Mouse (Mus musculus) telencephalon, adult 2 months (tissue): ENCODE data around the gene Kctd13.
"Not testable (repeated sequence)": the region's sequence is repeated elsewhere in the genome, so short reads cannot be mapped to it uniquely, and the experiment has no call there.

Experiments
- DNase-seq: peaks from one replicate; pipeline ENCODE4 v3.0.0-alpha.2; 2011; ENCODE audit warnings: low read depth, low spot score

The Kctd13 gene

GRCm38 (mm10) chr7:126928384-126929037 is at the start of gene Kctd13:
Kctd13 (plus strand) TSS chr7:126928879.
- DNase-seq: peak; percentile 70

GRCm38 (mm10) chr7:126881040-126881439 is 47.6 kb upstream of the Kctd13 start:
- no peak for DNase-seq

- DNase-seq: no peak
Measured at GRCm38 (mm10) chr7:126883731-126884181, 44.9 kb upstream of the Kctd13 start.

GRCm38 (mm10) chr7:126884286-126885164 is 44.2 kb upstream of the Kctd13 start, which contains the start of gene Taok2:
Taok2 (minus strand) TSS chr7:126884703.
- peak; percentile 98 for DNase-seq

- no peak for DNase-seq
Measured at GRCm38 (mm10) chr7:126887281-126887680, 41.4 kb upstream of the Kctd13 start.

- no peak for DNase-seq
Measured at GRCm38 (mm10) chr7:126888852-126889251, 39.8 kb upstream of the Kctd13 start.

- no peak for DNase-seq
Measured at GRCm38 (mm10) chr7:126896912-126897311, 31.8 kb upstream of the Kctd13 start.

GRCm38 (mm10) chr7:126897390-126898101 is 31.1 kb upstream of the Kctd13 start:
- DNase-seq: peak; percentile 38

GRCm38 (mm10) chr7:126898102-126898990 is 30.3 kb upstream of the Kctd13 start:
- DNase-seq: peak; percentile 79

- not testable (repeated sequence) for DNase-seq
Measured at GRCm38 (mm10) chr7:126899781-126900180, 28.9 kb upstream of the Kctd13 start.

GRCm38 (mm10) chr7:126905590-126905989 is 23.1 kb upstream of the Kctd13 start:
- DNase-seq: no peak

- DNase-seq: no peak
Measured at GRCm38 (mm10) chr7:126914844-126915243, 13.8 kb upstream of the Kctd13 start.

- not testable (repeated sequence) for DNase-seq
Measured at GRCm38 (mm10) chr7:126918356-126918755, 10.3 kb upstream of the Kctd13 start.

GRCm38 (mm10) chr7:126919973-126920372 is 8.7 kb upstream of the Kctd13 start:
- DNase-seq: no peak

- DNase-seq: no peak
Measured at GRCm38 (mm10) chr7:126921563-126921962, 7.1 kb upstream of the Kctd13 start.

GRCm38 (mm10) chr7:126922624-126923060 is 6.0 kb upstream of the Kctd13 start, which contains the start of gene Tmem219:
Tmem219 (minus strand) TSS chr7:126922917.
- no peak for DNase-seq

GRCm38 (mm10) chr7:126923999-126924398 is 4.7 kb upstream of the Kctd13 start:
- peak; percentile 73 for DNase-seq

GRCm38 (mm10) chr7:126926299-126926698 is 2.4 kb upstream of the Kctd13 start:
- no peak for DNase-seq

- DNase-seq: no peak
Measured at GRCm38 (mm10) chr7:126929046-126929445, 367 bp downstream of the Kctd13 start.

GRCm38 (mm10) chr7:126932652-126933051 is 4.0 kb downstream of the Kctd13 start:
- no peak for DNase-seq

GRCm38 (mm10) chr7:126941171-126941570 is 12.5 kb downstream of the Kctd13 start:
- no peak for DNase-seq
